Comparison of ENCODE assay signal across 15 mouse cellular contexts in the genomic region with DNA sequence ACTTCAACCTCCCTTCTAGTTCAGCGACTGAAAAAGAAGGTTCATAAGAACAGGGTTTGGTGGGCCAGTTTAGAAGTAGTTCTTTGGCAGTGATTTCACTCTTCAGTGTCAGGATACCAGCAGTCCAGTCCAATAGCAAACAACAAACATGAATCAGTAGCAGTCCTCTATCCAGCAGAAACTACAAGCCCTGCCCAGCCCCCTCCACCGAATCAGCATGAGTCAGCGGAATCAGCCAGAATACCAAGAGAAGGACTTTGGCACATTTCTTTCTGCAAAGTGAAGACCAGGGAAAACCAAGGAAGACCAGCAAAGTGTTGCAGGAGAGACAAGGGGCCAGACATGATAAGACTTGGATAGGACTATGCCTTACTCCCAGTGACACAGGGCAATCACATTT.
DNase-seq lines count a peak whose midpoint lies in the region; ATAC-seq and TF ChIP-seq lines count a peak whose summit lies in the region.
"Had no signal": no experiment of that assay in that cellular context is flagged by ENCODE, and none has a peak within 500 bp of the region (broad histone marks: within the 10 kb centered on the region; RNA-seq: fewer than 3 reads in every experiment).

No protein-coding gene starts in this region.

- H3K27me3 ChIP-seq in kidney, adult 2 months (replicated peaks; ENCODE audit: control insufficient read depth, insufficient read depth, low read length) = no peaks in the 10 kb centered on the region
- H3K27me3 ChIP-seq in kidney, embryonic 14.5 days (ENCODE audit: control insufficient read depth, insufficient read depth, low read length) = no peaks in the 10 kb centered on the region
- H3K27me3 ChIP-seq in ES-Bruce4 (ENCODE audit: control insufficient read depth, insufficient read depth, low read length, poor library complexity, severe bottlenecking) = no peaks in the 10 kb centered on the region
- no peaks in the 10 kb centered on the region for H3K27me3 ChIP-seq in liver, embryonic 16.5 days (ENCODE audit: control insufficient read depth, insufficient read depth, low read depth, low read length)
- no peaks in the 10 kb centered on the region for H3K27me3 ChIP-seq in hindbrain, embryonic 10.5 days (ENCODE audit: insufficient read depth, poor library complexity, severe bottlenecking)
- H3K27me3 ChIP-seq in forebrain, embryonic 13.5 days = no peaks in the 10 kb centered on the region
- H3K27me3 ChIP-seq: hindbrain, embryonic 15.5 days; midbrain, embryonic 12.5 days had no signal

- no peak overlapping the region for H3K4me3 ChIP-seq in kidney, adult 2 months (ENCODE audit: insufficient read depth, low read depth, low read length)
- no peak overlapping the region for H3K4me3 ChIP-seq in kidney, embryonic 14.5 days (ENCODE audit: low read length)
- H3K4me3 ChIP-seq in ES-Bruce4 (ENCODE audit: low read depth, low read length) = no peak overlapping the region
- H3K4me3 ChIP-seq in liver, embryonic 16.5 days (ENCODE audit: low read depth, low read length) = no peak overlapping the region
- no peak overlapping the region for H3K4me3 ChIP-seq in hindbrain, embryonic 10.5 days
- no peak overlapping the region for H3K4me3 ChIP-seq in forebrain, embryonic 13.5 days
- H3K4me3 ChIP-seq: hindbrain, embryonic 15.5 days; midbrain, embryonic 12.5 days had no signal

- no peaks in the 10 kb centered on the region for H3K36me3 ChIP-seq in kidney, adult 2 months (ENCODE audit: control insufficient read depth, insufficient read depth, low read length)
- H3K36me3 ChIP-seq in kidney, embryonic 14.5 days (ENCODE audit: control insufficient read depth, insufficient read depth, low read length) = no peaks in the 10 kb centered on the region
- H3K36me3 ChIP-seq in ES-Bruce4 (ENCODE audit: control insufficient read depth, insufficient read depth, low read length, poor library complexity, severe bottlenecking) = no peaks in the 10 kb centered on the region
- H3K36me3 ChIP-seq in liver, embryonic 16.5 days (ENCODE audit: control insufficient read depth, insufficient read depth) = no peaks in the 10 kb centered on the region
- no peaks in the 10 kb centered on the region for H3K36me3 ChIP-seq in hindbrain, embryonic 10.5 days
- no peaks in the 10 kb centered on the region for H3K36me3 ChIP-seq in forebrain, embryonic 13.5 days (ENCODE audit: poor library complexity, severe bottlenecking)
- H3K36me3 ChIP-seq: hindbrain, embryonic 15.5 days; midbrain, embryonic 12.5 days had no signal

- H3K4me1 ChIP-seq in kidney, adult 2 months (ENCODE audit: control insufficient read depth, insufficient read depth, low read length) = no peaks in the 10 kb centered on the region; the same call in 1 of the 2 replicates
- H3K4me1 ChIP-seq in kidney, embryonic 14.5 days (ENCODE audit: control insufficient read depth, insufficient read depth, low read length) = no peaks in the 10 kb centered on the region
- no peaks in the 10 kb centered on the region for H3K4me1 ChIP-seq in ES-Bruce4 (ENCODE audit: control insufficient read depth, insufficient read depth, low read length)
- H3K4me1 ChIP-seq in liver, embryonic 16.5 days (ENCODE audit: control insufficient read depth, low read depth, low read length) = no peaks in the 10 kb centered on the region
- no peaks in the 10 kb centered on the region for H3K4me1 ChIP-seq in hindbrain, embryonic 10.5 days (replicated peaks)
- no peaks in the 10 kb centered on the region for H3K4me1 ChIP-seq in forebrain, embryonic 13.5 days
- H3K4me1 ChIP-seq: hindbrain, embryonic 15.5 days; midbrain, embryonic 12.5 days had no signal

- peak; percentile 10 for DNase-seq in kidney, adult 2 months
- peak; percentile 6 for DNase-seq in c-Kit-positive CD71-positive TER-119-negative erythroid progenitor cells, embryonic 14.5 days (ENCODE audit: low read depth)
- DNase-seq in hindbrain, embryonic 10.5 days (ENCODE audit: low spot score) = no peak
- DNase-seq in thymus, adult 18-20 months = no peak
- DNase-seq: adrenal gland, postnatal 25 days; cerebellum, postnatal 14 days; gastrocnemius, postnatal 25 days; right cerebral cortex, postnatal 14 days had no signal

- H3K27ac ChIP-seq in kidney, adult 2 months (ENCODE audit: insufficient read depth, low read depth, low read length) = no peak overlapping the region
- no peak overlapping the region for H3K27ac ChIP-seq in kidney, embryonic 14.5 days (ENCODE audit: low read depth, low read length)
- peak overlapping the region; percentile 55; the same call in 1 of the 2 replicates for H3K27ac ChIP-seq in ES-Bruce4 (ENCODE audit: insufficient read depth, low read length)
- H3K27ac ChIP-seq in liver, embryonic 16.5 days (ENCODE audit: low read length) = no peak overlapping the region
- H3K27ac ChIP-seq in hindbrain, embryonic 10.5 days = no peak overlapping the region
- no peak overlapping the region for H3K27ac ChIP-seq in forebrain, embryonic 13.5 days
- H3K27ac ChIP-seq: hindbrain, embryonic 15.5 days; midbrain, embryonic 12.5 days had no signal

- ATAC-seq in kidney, embryonic 14.5 days (ENCODE audit: low FRiP score, low TSS enrichment) = no peak
- ATAC-seq in liver, embryonic 16.5 days (ENCODE audit: low read depth) = peak; percentile 63; the same call in 1 of the 2 replicates
- no peak for ATAC-seq in forebrain, embryonic 13.5 days
- ATAC-seq: intestine, postnatal 0 days had no signal

- no peaks in the 10 kb centered on the region for H3K9me3 ChIP-seq in kidney, embryonic 14.5 days (ENCODE audit: control insufficient read depth, low read length)
- no peaks in the 10 kb centered on the region; the same call in 1 of the 2 replicates for H3K9me3 ChIP-seq in ES-Bruce4 (replicated peaks; ENCODE audit: control insufficient read depth, insufficient read depth, low read length, poor library complexity, severe bottlenecking)
- no peaks in the 10 kb centered on the region for H3K9me3 ChIP-seq in liver, embryonic 16.5 days (replicated peaks; ENCODE audit: control insufficient read depth, low read length)
- H3K9me3 ChIP-seq in hindbrain, embryonic 10.5 days = no peaks in the 10 kb centered on the region
- H3K9me3 ChIP-seq in forebrain, embryonic 13.5 days (replicated peaks) = no peaks in the 10 kb centered on the region
- H3K9me3 ChIP-seq: hindbrain, embryonic 15.5 days; midbrain, embryonic 12.5 days had no signal

- no peak overlapping the region for H3K9ac ChIP-seq in kidney, embryonic 14.5 days (ENCODE audit: low read depth, low read length)
- H3K9ac ChIP-seq in ES-Bruce4 (ENCODE audit: low read depth, poor library complexity, severe bottlenecking) = no peak overlapping the region
- no peak overlapping the region for H3K9ac ChIP-seq in liver, embryonic 16.5 days (ENCODE audit: low read depth, low read length)
- no peak overlapping the region for H3K9ac ChIP-seq in forebrain, embryonic 13.5 days
- H3K9ac ChIP-seq: hindbrain, embryonic 15.5 days; midbrain, embryonic 12.5 days had no signal

- no peak for TF ChIP-seq POLR2A in kidney, adult 2 months (IDR thresholded peaks at IDR 0.05; ENCODE audit: low read depth, low read length)
- TF ChIP-seq POLR2A in ES-Bruce4 (IDR thresholded peaks at IDR 0.05; ENCODE audit: insufficient read depth, low read length) = no peak

- 0 out of 2 replicates have a peak, but pooled peaks have one; percentile 60 for TF ChIP-seq EP300 in ES-Bruce4 (IDR thresholded peaks at IDR 0.05; ENCODE audit: insufficient read depth, low read depth, low read length)

- H3K4me2 ChIP-seq in kidney, embryonic 14.5 days (replicated peaks; ENCODE audit: low read depth, low read length) = no peak overlapping the region
- no peak overlapping the region for H3K4me2 ChIP-seq in liver, embryonic 16.5 days (ENCODE audit: low read depth, low read length)
- no peak overlapping the region for H3K4me2 ChIP-seq in forebrain, embryonic 13.5 days
- H3K4me2 ChIP-seq: hindbrain, embryonic 15.5 days; midbrain, embryonic 12.5 days had no signal

- 87% methylated on average over 3 of the region's 3 CpGs for WGBS in kidney, adult 2 months
- WGBS in kidney, embryonic 14.5 days = 94% methylated on average over 3 of the region's 3 CpGs
- WGBS in liver, embryonic 16.5 days (ENCODE audit: insufficient replicate concordance) = 66% methylated on average over 3 of the region's 3 CpGs
- WGBS in hindbrain, embryonic 10.5 days = 94% methylated on average over 3 of the region's 3 CpGs
- WGBS in forebrain, embryonic 13.5 days = 93% methylated on average over 3 of the region's 3 CpGs

- no peak for TF ChIP-seq CTCF in kidney, adult 2 months (conservative IDR thresholded peaks at IDR 0.05; ENCODE audit: insufficient read depth, insufficient read length, low read depth, low read length)
- TF ChIP-seq CTCF in ES-Bruce4 (IDR thresholded peaks at IDR 0.05; ENCODE audit: low read depth, low read length) = no peak

Comparison
In these comparisons a context has a peak if more than half of its experiments do, and no peak if none do; other contexts are left out.
1. DNase-seq: peak in kidney, adult 2 months (single experiment) and c-Kit-positive CD71-positive TER-119-negative erythroid progenitor cells, embryonic 14.5 days (single experiment); none in hindbrain, embryonic 10.5 days (single experiment) and thymus, adult 18-20 months (0 of 2).